Mouse (Mus musculus) right cerebral cortex, adult 2 months (tissue): ENCODE measurements around the gene Smim10l1.

Source experiments
- DNase-seq, 2 experiments: peaks; one replicate each; pipeline ENCODE4 v3.0.0; 2021 to 2022; ENCODE audit warnings: low spot score in 2 of 2

Smim10l1 gene

DNA sequence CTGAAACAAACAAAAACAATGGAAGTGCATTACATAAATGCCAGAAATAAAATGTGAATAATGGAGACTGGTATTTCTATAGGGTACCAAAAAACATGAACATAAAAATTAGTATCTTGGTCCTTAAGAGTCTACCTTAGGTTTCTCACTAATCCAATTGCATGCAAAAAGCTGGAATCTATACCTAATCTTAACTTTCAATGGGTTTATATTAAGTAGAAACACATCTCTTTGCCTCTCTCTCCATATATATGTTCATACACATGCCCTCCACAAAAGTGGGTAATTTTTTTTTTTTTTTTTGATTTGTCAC lies at the start of gene Smim10l1:
TSS of gene Smim10l1 (plus strand) at position 301 of the 313 bp plus-strand sequence.
- no peak for DNase-seq

DNA sequence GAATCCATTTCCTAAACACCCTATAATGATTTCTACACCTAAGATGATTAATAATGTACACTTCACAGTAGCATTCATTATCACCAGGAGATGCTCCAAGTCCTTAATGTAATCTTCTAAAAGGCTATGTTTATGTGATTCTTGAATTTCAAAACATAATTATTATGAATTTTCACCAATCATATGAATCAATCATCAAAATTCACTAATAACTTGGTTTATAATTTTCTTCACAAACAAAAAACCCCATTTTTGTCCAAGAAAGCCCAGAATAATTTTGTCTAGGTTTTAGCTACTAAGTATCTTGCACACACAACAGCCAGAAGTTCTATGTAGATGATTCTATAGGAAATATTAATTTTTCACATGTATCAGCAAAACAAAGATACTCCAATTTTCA lies 49.0 kb upstream of the Smim10l1 start, which contains the start of gene Tas2r140:
TSS of gene Tas2r140 (minus strand) at position 101 of the 400 bp plus-strand sequence.
- DNase-seq: no peak

DNA sequence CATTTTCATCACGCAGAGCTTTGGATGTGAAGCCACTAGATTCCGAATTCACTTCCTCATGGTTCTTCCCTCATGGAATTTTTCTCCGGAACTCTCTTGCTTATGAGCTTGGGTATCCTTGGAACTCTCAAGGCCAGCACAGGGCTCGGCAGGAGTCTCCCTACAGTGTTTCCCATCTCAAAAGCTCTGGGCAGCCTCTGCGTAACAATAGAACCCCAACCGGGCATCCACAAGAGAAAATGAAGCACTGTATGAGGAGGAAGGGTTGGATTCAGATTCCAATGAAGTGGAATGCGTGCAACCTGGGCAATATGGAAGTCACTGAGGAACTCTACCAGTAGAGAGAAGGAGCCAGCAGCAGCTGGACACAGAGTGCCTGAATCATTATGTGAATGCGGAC lies 12.5 kb upstream of the Smim10l1 start:
- no peak for DNase-seq

DNA sequence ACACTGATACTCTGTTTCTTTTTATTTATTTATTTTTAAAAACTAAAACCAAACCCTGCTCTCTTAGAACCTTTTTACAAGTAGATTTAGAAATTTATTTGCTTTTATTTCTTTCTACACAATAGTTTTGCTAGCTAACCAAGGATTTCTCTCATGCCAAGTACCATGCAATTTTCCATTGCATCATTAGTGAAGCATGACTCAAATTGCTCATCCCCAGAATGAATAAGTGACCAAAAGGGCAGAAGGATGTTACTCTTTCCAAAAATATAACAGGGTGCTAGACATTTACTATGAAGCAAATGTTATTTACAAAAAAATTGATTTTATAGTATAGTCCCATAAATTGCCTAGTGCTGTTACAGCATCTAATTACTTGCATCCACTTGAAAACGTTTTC lies 2.3 kb upstream of the Smim10l1 start:
- no peak for DNase-seq

DNA sequence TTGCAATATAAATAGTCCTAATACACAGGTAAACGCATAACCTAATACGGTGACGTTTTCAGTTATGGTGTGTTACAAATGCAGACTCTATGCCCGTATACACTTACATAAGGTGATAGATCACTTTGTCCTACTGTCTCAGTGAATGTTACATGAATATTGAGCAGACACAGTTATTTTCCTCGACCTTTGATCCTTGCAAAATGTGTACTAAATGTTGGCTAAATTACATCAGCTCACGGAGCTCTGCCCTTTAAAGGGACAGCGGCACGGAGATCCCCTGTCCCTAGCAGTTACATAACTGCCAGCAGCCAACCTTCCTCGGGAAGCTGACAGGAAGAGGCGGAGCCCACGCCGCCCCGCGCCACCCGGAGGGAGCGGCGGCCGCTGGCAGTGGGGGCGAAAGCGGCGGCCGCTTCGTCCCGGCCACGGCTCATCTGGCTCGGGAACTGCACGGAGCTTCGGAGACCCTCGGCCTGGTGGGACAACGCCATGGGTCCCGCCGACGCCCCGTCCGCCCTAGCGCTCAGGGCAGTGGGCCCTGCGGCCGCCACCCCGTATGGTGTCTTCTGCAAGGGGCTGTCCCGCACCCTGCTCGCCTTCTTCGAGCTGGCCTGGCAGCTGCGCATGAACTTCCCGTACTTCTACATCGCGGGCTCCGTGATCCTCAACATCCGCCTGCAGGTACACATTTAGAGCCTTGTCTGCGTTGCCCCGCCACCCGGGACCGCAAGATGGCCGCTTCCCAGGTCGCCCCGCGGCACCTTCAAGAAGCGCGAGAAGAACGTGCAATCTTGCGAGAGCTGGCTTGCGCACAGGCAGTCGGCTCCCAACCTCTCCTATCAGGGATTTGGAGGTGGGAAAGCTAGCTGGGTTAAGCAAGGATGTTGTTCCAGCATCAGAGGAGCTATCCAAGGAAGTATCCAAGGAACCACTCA lies 482 bp downstream of the Smim10l1 start:
- peak; percentile 89 to 90 for DNase-seq
